Mouse (Mus musculus): ENCODE measurements around the gene Lrrc8d.

DNA sequence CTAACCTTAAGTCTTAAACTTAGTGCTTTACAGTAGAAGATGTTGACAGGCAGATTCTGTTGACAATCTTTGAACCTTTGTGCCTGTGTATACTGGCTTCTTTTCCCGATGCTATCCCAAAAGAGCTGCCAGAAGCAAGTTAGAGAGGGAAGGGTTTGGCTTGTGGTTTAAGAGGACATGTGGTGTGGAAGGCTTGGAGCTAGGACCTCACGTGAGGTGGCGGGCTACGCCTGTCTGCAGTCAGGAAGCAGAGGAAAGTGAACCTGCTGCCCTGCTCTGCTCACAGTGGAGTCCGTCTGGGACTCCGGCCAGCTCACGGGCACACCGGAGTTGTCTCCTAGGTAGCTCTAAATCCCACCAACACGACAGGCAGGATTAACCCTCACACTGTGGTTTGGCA is 59.1 kb downstream of the Lrrc8d start:
- no peak for TF ChIP-seq CTCF (IDR thresholded peaks at IDR 0.05; ENCODE audit: borderline replicate concordance, insufficient read depth, low read length)
- TF ChIP-seq POLR2A (IDR thresholded peaks at IDR 0.05; ENCODE audit: low read depth, low read length): no peak

All from embryonic fibroblast, embryonic 13.5 days (primary cell).